Mouse (Mus musculus) activated CD4-positive, CD25-positive, alpha-beta regulatory T cell, adult 4 months (primary cell): ENCODE data around the gene Lrrtm3. TPM values are rescaled to one million over a fixed set of nuclear protein-coding genes. Genes with fewer than 3 reads are reported as not detected.

ENCODE experiments used
- ATAC-seq: one replicate; pipeline ENCODE4 v1.8.0; 2017
- polyA plus RNA-seq, 2 experiments: library from polyadenylated mRNA; unstranded; fragments of 100-300 nt; shearing (Covaris generic); gene quantifications; one replicate each; pipeline ENCODE4 v1.2.1; 2017

The Lrrtm3 gene
- polyA plus RNA-seq, 2 experiments from 2014 or later: not detected

- ATAC-seq: no peak
These were observed 203.5 kb downstream of the Lrrtm3 start for GRCm38 (mm10) chr10:63886449-63887088.

DNA sequence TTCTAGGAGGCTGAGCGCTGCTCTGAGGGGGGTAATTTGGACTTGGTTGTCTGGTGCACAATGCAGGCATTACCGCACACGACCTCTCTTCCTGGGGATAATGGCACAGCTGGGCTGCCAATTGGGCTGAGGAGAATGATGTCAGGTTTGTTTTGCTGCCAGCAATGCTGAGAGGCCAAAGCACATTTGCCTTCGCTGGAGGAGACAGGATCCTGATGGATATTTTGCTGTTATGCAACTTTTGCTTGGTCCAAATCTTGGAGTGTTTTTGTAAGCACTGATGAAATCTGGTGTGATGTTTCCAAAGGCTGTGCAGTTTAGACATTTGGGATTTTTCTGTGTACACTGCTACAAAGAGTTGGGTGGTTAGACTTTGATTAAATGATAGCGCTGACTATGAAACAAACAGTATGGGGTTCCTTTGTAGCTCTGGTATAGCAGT lies 209.6 kb downstream of the Lrrtm3 start:
- ATAC-seq: no peak

Other genes with a start within 250 kb of the Lrrtm3 start
- not detected for gene Gm10118, start 162.8 kb downstream of the Lrrtm3 start, polyA plus RNA-seq